Mouse (Mus musculus) lung, adult 2 months (tissue): ENCODE data around the gene Lhx2.

ENCODE experiments used
- CTCF ChIP-seq: fragments of 200-500 bp; IDR thresholded peaks from 2 replicates; pipeline ENCODE4 v1.5.1; 2011; ENCODE audit warnings: mild to moderate bottlenecking, low read length, control low read depth; ENCODE audit not compliant: insufficient read depth
- POLR2A ChIP-seq: fragments of 200-500 bp; IDR thresholded peaks from 2 replicates; pipeline ENCODE4 v1.6.1; 2011; ENCODE audit warnings: low read depth, mild to moderate bottlenecking, control low read depth, low read length, borderline replicate concordance; ENCODE audit errors: extremely low read depth

- TF ChIP-seq CTCF (no peak), POLR2A (no peak)
Measured at GRCm38 (mm10) chr2:38380136-38381083, 41.3 kb downstream of the Lhx2 start.
